Mouse (Mus musculus): Measurements from ENCODE around the gene Ttbk2.
A peak's percentile ranks its signal among the peaks of the same experiment; 100 is the strongest.

Ttbk2 gene

GRCm38 (mm10) chr2:120850424-120851082, at the start of gene Ttbk2:
TSS of gene Ttbk2 (minus strand) at chr2:120850604.
- peak; percentile 98 to 99 for DNase-seq (ENCODE audit: low spot score in 2 of 2)

GRCm38 (mm10) chr2:120896361-120896760, 46.0 kb upstream of the Ttbk2 start:
- no peak for DNase-seq (ENCODE audit: low spot score in 2 of 2)

GRCm38 (mm10) chr2:120887601-120888000, 37.2 kb upstream of the Ttbk2 start:
- no peak for DNase-seq (ENCODE audit: low spot score in 2 of 2)

- no peak for DNase-seq (ENCODE audit: low spot score in 2 of 2)
Observed at GRCm38 (mm10) chr2:120873192-120873591, 22.8 kb upstream of the Ttbk2 start.

- DNase-seq (ENCODE audit: low spot score in 2 of 2) = peak in 1 of 2 experiments; percentile 15
Observed at GRCm38 (mm10) chr2:120871447-120872336, 21.3 kb upstream of the Ttbk2 start.

GRCm38 (mm10) chr2:120867336-120867735, 16.9 kb upstream of the Ttbk2 start:
- DNase-seq (ENCODE audit: low spot score in 2 of 2) = no peak

GRCm38 (mm10) chr2:120866561-120866960, 16.2 kb upstream of the Ttbk2 start:
- no peak for DNase-seq (ENCODE audit: low spot score in 2 of 2)

- DNase-seq (ENCODE audit: low spot score in 2 of 2) = no peak
Observed at GRCm38 (mm10) chr2:120863389-120863788, 13.0 kb upstream of the Ttbk2 start.

- DNase-seq (ENCODE audit: low spot score in 2 of 2) = no peak
Observed at GRCm38 (mm10) chr2:120860699-120861098, 10.3 kb upstream of the Ttbk2 start.

- no peak for DNase-seq (ENCODE audit: low spot score in 2 of 2)
Observed at GRCm38 (mm10) chr2:120858131-120858530, 7.7 kb upstream of the Ttbk2 start.

- no peak for DNase-seq (ENCODE audit: low spot score in 2 of 2)
Observed at GRCm38 (mm10) chr2:120853151-120853550, 2.7 kb upstream of the Ttbk2 start.

GRCm38 (mm10) chr2:120852626-120853025, 2.2 kb upstream of the Ttbk2 start:
- DNase-seq (ENCODE audit: low spot score in 2 of 2) = no peak

- peak in 1 of 2 experiments; percentile 4 for DNase-seq (ENCODE audit: low spot score in 2 of 2)
Observed at GRCm38 (mm10) chr2:120849449-120850423, 668 bp downstream of the Ttbk2 start, which contains the start of gene Cdan1. TSS of gene Cdan1 (minus strand) at chr2:120850128.

- no peak for DNase-seq (ENCODE audit: low spot score in 2 of 2)
Observed at GRCm38 (mm10) chr2:120845280-120845679, 5.1 kb downstream of the Ttbk2 start.

GRCm38 (mm10) chr2:120843990-120844389, 6.4 kb downstream of the Ttbk2 start:
- no peak for DNase-seq (ENCODE audit: low spot score in 2 of 2)

- DNase-seq (ENCODE audit: low spot score in 2 of 2) = no peak
Observed at GRCm38 (mm10) chr2:120841211-120841610, 9.2 kb downstream of the Ttbk2 start.

GRCm38 (mm10) chr2:120835167-120835566, 15.2 kb downstream of the Ttbk2 start:
- DNase-seq (ENCODE audit: low spot score in 2 of 2) = no peak

- no peak for DNase-seq (ENCODE audit: low spot score in 2 of 2)
Observed at GRCm38 (mm10) chr2:120826936-120827638, 23.3 kb downstream of the Ttbk2 start.

GRCm38 (mm10) chr2:120770265-120770935, 80.0 kb downstream of the Ttbk2 start:
- DNase-seq (ENCODE audit: low spot score in 2 of 2) = no peak

GRCm38 (mm10) chr2:120761922-120762321, 88.5 kb downstream of the Ttbk2 start:
- no peak for DNase-seq (ENCODE audit: low spot score in 2 of 2)

Measured in heart, adult 9 months (tissue).